Mouse (Mus musculus) ES-E14 (cell line): ENCODE results near the gene Homer3.

ENCODE experiments used
- MAFK ChIP-seq: IDR thresholded peaks from 2 replicates; pipeline ENCODE4 v1.6.1; 2014; ENCODE audit warnings: mild to moderate bottlenecking, low read depth, low read length, inconsistent platforms; ENCODE audit not compliant: insufficient read depth
- ZNF384 ChIP-seq: IDR thresholded peaks from 2 replicates; pipeline ENCODE4 v1.6.1; 2012; ENCODE audit warnings: low read depth, low read length, inconsistent platforms

- TF ChIP-seq ZNF384: no peak
- no peak for TF ChIP-seq MAFK
These were observed 56.3 kb downstream of the Homer3 start for GRCm38 (mm10) chr8:70338931-70339330.
